Mouse (Mus musculus) midbrain, embryonic 14.5 days (tissue): ENCODE results near the gene Fzd2. TPM values are rescaled to one million over a fixed set of nuclear protein-coding genes. Genes with fewer than 3 reads are reported as not detected.

Experiments
- ATAC-seq: fragments of 200-750 bp; cut with Nextera tagmentation; 2 replicates; pipeline ENCODE4 v1.8.0; 2017; ENCODE audit warnings: moderate number of reproducible peaks, moderate library complexity; ENCODE audit not compliant: low FRiP score, low TSS enrichment
- DNase-seq: peaks from one replicate; pipeline ENCODE4 v3.0.0-alpha.2; 2015
- H3K27ac ChIP-seq: fragments of 300-500 bp; sonication (generic); replicated peaks from 2 replicates; pipeline ENCODE4 v1.5.1; 2014; ENCODE audit warnings: mild to moderate bottlenecking, low read depth, low read length, moderate library complexity
- H3K27me3 ChIP-seq: fragments of 300-500 bp; sonication (generic); 2 replicates; pipeline ENCODE4 v1.6.1; 2014; ENCODE audit warnings: low read length, control low read depth, mixed read lengths; ENCODE audit not compliant: control insufficient read depth, insufficient read depth
- H3K36me3 ChIP-seq: fragments of 300-500 bp; sonication (generic); 2 replicates; pipeline ENCODE4 v1.6.1; 2014; ENCODE audit warnings: low read length, control low read depth; ENCODE audit not compliant: control insufficient read depth, insufficient read depth
- H3K4me1 ChIP-seq: fragments of 300-500 bp; sonication (generic); 2 replicates; pipeline ENCODE4 v1.6.1; 2014; ENCODE audit warnings: mild to moderate bottlenecking, antibody characterized with exemption, low read length, control low read depth; ENCODE audit not compliant: control insufficient read depth, insufficient read depth
- H3K4me2 ChIP-seq: fragments of 300-500 bp; sonication (generic); 2 replicates; pipeline ENCODE4 v1.6.1; 2014; ENCODE audit warnings: mild to moderate bottlenecking, low read length, moderate library complexity
- H3K4me3 ChIP-seq: fragments of 300-500 bp; sonication (generic); replicated peaks from 2 replicates; pipeline ENCODE4 v1.5.1; 2014; ENCODE audit warnings: low read depth, low read length
- H3K9ac ChIP-seq: fragments of 300-500 bp; sonication (generic); replicated peaks from 2 replicates; pipeline ENCODE4 v1.6.1; 2014; ENCODE audit warnings: mild to moderate bottlenecking, low read length, moderate library complexity
- H3K9me3 ChIP-seq: fragments of 300-500 bp; sonication (generic); 2 replicates; pipeline ENCODE4 v1.6.1; 2016; ENCODE audit warnings: low read length, control low read depth, mixed read lengths; ENCODE audit not compliant: control insufficient read depth
- whole genome bisulfite sequencing: fragments of 180-500 bp; shearing (Covaris S2); extraction: QIAGEN DNeasy Blood & Tissue Kit; methylation state at CpG from one replicate; pipeline ENCODE4 v1.1.7; 2014; 5-methylcytosine and 5-hydroxymethylcytosine counted together
- polyA plus RNA-seq: library from polyadenylated mRNA; unstranded; fragments of >200 nt; fragmentation: Nextera tagmentation; extraction: Ambion mirVana; gene quantifications from 2 replicates; pipeline ENCODE4 v1.2.1, GENCODE M21; 2014

Fzd2 gene
- polyA plus RNA-seq, 1 experiment from 2014 or later: 8.0 TPM

- Histone ChIP-seq H3K27ac (peak overlapping the region; percentile 55), H3K9ac (no peak overlapping the region), H3K4me1 (peaks cover 23% of the 10 kb centered on the region), H3K27me3 (no peaks in the 10 kb centered on the region), H3K36me3 (no peaks in the 10 kb centered on the region), H3K4me3 (peak overlapping the region; percentile 1; the same call in 1 of the 2 replicates), H3K9me3 (no peaks in the 10 kb centered on the region), H3K4me2 (peak overlapping the region; percentile 41)
- ATAC-seq: 0 out of 2 replicates have a peak, but pooled peaks have one; percentile 38
- WGBS: 5% methylated on average over 27 of the region's 27 CpGs
- DNase-seq: peak; percentile 83
Measured at GRCm38 (mm10) chr11:102578341-102579118, 25.7 kb upstream of the Fzd2 start.

- ATAC-seq: peak; percentile 69
- under 1% methylated on average over 22 of the region's 23 CpGs for WGBS
- H3K4me3 ChIP-seq: peak within 1 kb of the TSS; percentile 1; the same call in 1 of the 2 replicates
Measured at GRCm38 (mm10) chr11:102579165-102580033, 24.8 kb upstream of the Fzd2 start, which contains the start of gene Gm11627. TSS of gene Gm11627 (minus strand) at chr11:102579461.

GRCm38 (mm10) chr11:102580034-102580330 lies 24.2 kb upstream of the Fzd2 start:
- WGBS: 20% methylated on average over 3 of the region's 3 CpGs
- Histone ChIP-seq H3K27ac (peak overlapping the region; percentile 55), H3K4me1 (peaks cover 23% of the 10 kb centered on the region), H3K9me3 (no peaks in the 10 kb centered on the region), H3K36me3 (no peaks in the 10 kb centered on the region), H3K9ac (no peak overlapping the region), H3K4me3 (no peak overlapping the region), H3K4me2 (no peak overlapping the region), H3K27me3 (no peaks in the 10 kb centered on the region)
- no peak for DNase-seq
- no peak for ATAC-seq

More at GRCm38 (mm10) chr11:102579165-102580033, 24.8 kb upstream of the Fzd2 start, which contains the start of gene Gm11627:
- Histone ChIP-seq H3K9me3 (no peaks in the 10 kb centered on the region), H3K36me3 (no peaks in the 10 kb centered on the region), H3K27ac (peak within 1 kb of the TSS; percentile 55), H3K4me1 (peaks cover 23% of the 10 kb centered on the region), H3K9ac (0 out of 2 replicates have a peak within 1 kb of the TSS, but pooled peaks have one; percentile 12), H3K27me3 (no peaks in the 10 kb centered on the region), H3K4me2 (peak within 1 kb of the TSS; percentile 41)
- DNase-seq: peak; percentile 77

GRCm38 (mm10) chr11:102581281-102582015 lies 22.7 kb upstream of the Fzd2 start:
- H3K36me3 ChIP-seq: no peaks in the 10 kb centered on the region
- no peak overlapping the region for H3K4me3 ChIP-seq
- H3K9me3 ChIP-seq: no peaks in the 10 kb centered on the region
- peak; percentile 28; the same call in 1 of the 2 replicates for ATAC-seq
- no peaks in the 10 kb centered on the region for H3K27me3 ChIP-seq
- DNase-seq: peak; percentile 74
- no peak overlapping the region for H3K9ac ChIP-seq
- WGBS: 4% methylated on average over 11 of the region's 11 CpGs
- H3K27ac ChIP-seq: peak overlapping the region; percentile 70
- peak overlapping the region; percentile 21; the same call in 1 of the 2 replicates for H3K4me2 ChIP-seq
- peaks cover 23% of the 10 kb centered on the region for H3K4me1 ChIP-seq

GRCm38 (mm10) chr11:102582016-102582610 lies 22.1 kb upstream of the Fzd2 start:
- 20% methylated on average over 13 of the region's 13 CpGs for WGBS

GRCm38 (mm10) chr11:102582736-102583135 lies 21.5 kb upstream of the Fzd2 start:
- Histone ChIP-seq H3K36me3 (no peaks in the 10 kb centered on the region), H3K4me2 (no peak overlapping the region), H3K9ac (no peak overlapping the region), H3K27me3 (no peaks in the 10 kb centered on the region), H3K4me3 (no peak overlapping the region), H3K27ac (no peak overlapping the region), H3K9me3 (no peaks in the 10 kb centered on the region), H3K4me1 (peaks cover 23% of the 10 kb centered on the region)
- WGBS: 20% methylated on average over 5 of the region's 5 CpGs
- DNase-seq: no peak
- no peak for ATAC-seq

More at GRCm38 (mm10) chr11:102582016-102582610, 22.1 kb upstream of the Fzd2 start:
- peaks cover 23% of the 10 kb centered on the region for H3K4me1 ChIP-seq
- no peaks in the 10 kb centered on the region for H3K9me3 ChIP-seq
- H3K36me3 ChIP-seq: no peaks in the 10 kb centered on the region
- no peak for DNase-seq
- H3K4me2 ChIP-seq: no peak overlapping the region
- peak overlapping the region; percentile 70 for H3K27ac ChIP-seq
- H3K9ac ChIP-seq: no peak overlapping the region
- no peaks in the 10 kb centered on the region for H3K27me3 ChIP-seq
- no peak for ATAC-seq
- no peak overlapping the region for H3K4me3 ChIP-seq

- H3K4me3 ChIP-seq: no peak overlapping the region
- ATAC-seq: no peak
- 91% methylated on average over 4 of the region's 4 CpGs for WGBS
- H3K9ac ChIP-seq: no peak overlapping the region
- no peak overlapping the region for H3K4me2 ChIP-seq
- H3K9me3 ChIP-seq: no peaks in the 10 kb centered on the region
- peaks cover 9% of the 10 kb centered on the region for H3K4me1 ChIP-seq
- no peaks in the 10 kb centered on the region for H3K27me3 ChIP-seq
- no peaks in the 10 kb centered on the region for H3K36me3 ChIP-seq
- DNase-seq: no peak
- no peak overlapping the region for H3K27ac ChIP-seq
Measured at GRCm38 (mm10) chr11:102586445-102587130, 17.6 kb upstream of the Fzd2 start.
